Mouse (Mus musculus): Measurements from ENCODE around the gene Clasrp. TPM values are rescaled to one million over a fixed set of nuclear protein-coding genes. Genes with fewer than 3 reads are reported as not detected.
A peak's percentile ranks its signal among the peaks of the same experiment; 100 is the strongest.

The Clasrp gene
- 30.8 and 31.8 TPM in 2 replicates for polyA plus RNA-seq (2015; fragmentation: Nextera tagmentation; extraction: Ambion mirVana)

DNA sequence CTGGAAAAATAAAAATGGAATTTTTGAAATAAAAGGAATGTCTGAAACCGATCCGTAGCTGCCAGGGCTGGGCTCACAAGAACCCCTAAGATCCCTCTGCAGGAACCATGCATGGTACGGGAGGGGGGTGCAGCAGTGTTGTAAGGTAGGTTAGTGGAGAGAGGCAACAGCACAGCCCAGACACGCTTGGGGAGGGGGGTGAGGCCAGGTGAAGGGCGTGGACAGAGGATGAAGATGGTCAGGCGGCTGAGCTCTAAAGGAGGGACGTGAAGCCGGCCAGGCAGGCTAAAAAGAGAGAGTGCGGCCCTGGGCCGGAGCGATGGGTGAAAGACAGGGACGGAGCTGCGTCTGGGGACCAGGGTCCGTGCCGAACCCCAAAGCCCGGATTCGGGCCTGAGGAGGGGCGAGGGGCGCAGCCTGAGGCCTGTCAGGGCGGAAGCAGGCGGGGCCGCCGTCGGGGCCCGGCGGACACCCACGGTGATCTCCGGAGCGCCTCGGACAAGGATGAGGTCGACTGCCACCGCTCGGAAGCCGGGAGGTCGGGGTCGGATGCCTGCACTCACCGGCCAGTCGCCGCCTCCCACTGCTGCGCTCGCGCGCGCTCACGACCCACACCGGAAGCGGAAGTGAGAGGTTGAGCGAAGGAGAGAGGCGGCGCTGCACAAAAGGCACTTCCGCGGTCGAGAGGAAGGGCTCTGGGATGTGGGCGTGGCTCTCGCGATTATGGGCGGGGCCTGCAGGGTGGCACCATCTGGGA lies at the start of gene Clasrp:
Clasrp (minus strand) TSS at position 638 of the 757 bp plus-strand sequence.
- Histone ChIP-seq H3K4me3 (peak within 1 kb of the TSS; percentile 91), H3K27ac (replicated peaks) (peak within 1 kb of the TSS; percentile 79), H3K9ac (peak within 1 kb of the TSS; percentile 98), H3K27me3 (replicated peaks) (no peaks in the 10 kb centered on the region), H3K4me2 (peak within 1 kb of the TSS; percentile 84), H3K9me3 (no peaks in the 10 kb centered on the region), H3K4me1 (peaks cover 33% of the 10 kb centered on the region), H3K36me3 (peaks cover 40% of the 10 kb centered on the region)
- ATAC-seq (ENCODE audit: extremely low read depth, insufficient number of reproducible peaks, low FRiP score, low TSS enrichment) = peak; percentile 86
- 1% methylated on average over 57 of the region's 57 CpGs for WGBS

DNA sequence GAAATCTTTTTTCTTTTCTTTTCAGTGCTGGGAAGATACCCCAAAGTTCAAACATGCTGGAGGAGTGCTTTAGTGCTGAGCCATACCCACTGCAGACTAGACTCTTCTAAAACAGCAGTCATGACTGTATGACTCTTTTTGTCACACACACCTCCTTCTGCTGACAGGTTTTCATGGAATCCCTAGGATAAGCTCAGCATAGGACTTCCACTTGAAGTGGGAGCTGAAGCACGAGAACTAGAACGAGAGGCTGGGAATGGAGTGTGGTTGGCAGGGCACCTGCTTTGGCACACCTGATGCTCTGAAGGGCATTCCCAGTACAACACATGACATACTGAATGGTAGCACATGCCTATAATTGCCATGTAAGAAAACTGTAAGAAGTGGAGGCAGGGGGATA lies 48.3 kb upstream of the Clasrp start:
- H3K4me2 ChIP-seq = no peak overlapping the region
- ATAC-seq (ENCODE audit: extremely low read depth, insufficient number of reproducible peaks, low FRiP score, low TSS enrichment) = no peak
- peaks cover 22% of the 10 kb centered on the region for H3K4me1 ChIP-seq
- H3K9ac ChIP-seq = no peak overlapping the region
- no peaks in the 10 kb centered on the region for H3K27me3 ChIP-seq (replicated peaks)
- no peak overlapping the region for H3K4me3 ChIP-seq
- H3K9me3 ChIP-seq = no peaks in the 10 kb centered on the region
- H3K27ac ChIP-seq (replicated peaks) = 0 out of 2 replicates have a peak overlapping the region, but pooled peaks have one; percentile 43
- H3K36me3 ChIP-seq = peaks cover 84% of the 10 kb centered on the region
- WGBS = 45% methylated on average over 2 of the region's 2 CpGs

DNA sequence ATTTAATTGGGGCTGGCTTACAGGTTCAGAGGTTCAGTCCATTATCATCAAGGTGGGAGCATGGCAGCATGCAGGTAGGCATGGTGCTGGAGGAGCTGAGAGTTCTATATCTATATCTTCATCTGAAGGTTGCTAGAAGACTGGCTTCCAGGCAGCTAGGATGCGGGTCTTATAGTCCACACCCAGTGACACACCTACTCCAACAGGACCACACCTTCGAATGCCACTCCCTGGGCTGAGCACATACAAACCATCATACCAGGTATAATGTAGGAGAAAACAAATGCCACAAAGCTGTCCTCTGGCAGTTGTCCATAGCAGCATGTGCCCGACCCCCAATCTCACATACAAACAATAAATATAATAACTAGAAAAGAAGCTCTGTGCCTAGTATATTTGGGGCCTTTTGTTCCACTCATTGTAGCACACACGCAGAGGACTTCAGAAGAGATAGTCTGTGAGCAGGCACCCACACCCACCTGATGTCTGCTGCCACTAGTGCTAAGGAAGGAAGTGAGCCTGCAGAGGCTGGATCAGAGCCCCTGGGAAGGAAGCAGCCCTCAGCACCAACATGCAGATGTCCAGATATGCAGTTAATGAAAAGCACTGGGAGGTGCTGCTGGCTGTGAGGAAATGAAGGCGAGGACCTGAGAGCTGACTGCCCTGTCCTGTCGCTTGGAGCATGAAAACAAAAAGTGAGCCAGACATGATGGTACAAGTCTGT lies 46.9 kb upstream of the Clasrp start:
- H3K9me3 ChIP-seq = no peaks in the 10 kb centered on the region
- 73% methylated on average over 6 of the region's 6 CpGs for WGBS
- H3K4me3 ChIP-seq = no peak overlapping the region
- peaks cover 96% of the 10 kb centered on the region for H3K36me3 ChIP-seq
- H3K27me3 ChIP-seq (replicated peaks) = no peaks in the 10 kb centered on the region
- no peak overlapping the region for H3K4me2 ChIP-seq
- ATAC-seq (ENCODE audit: extremely low read depth, insufficient number of reproducible peaks, low FRiP score, low TSS enrichment) = no peak
- peaks cover 14% of the 10 kb centered on the region for H3K4me1 ChIP-seq
- no peak overlapping the region for H3K9ac ChIP-seq
- peak overlapping the region; percentile 48 for H3K27ac ChIP-seq (replicated peaks)

DNA sequence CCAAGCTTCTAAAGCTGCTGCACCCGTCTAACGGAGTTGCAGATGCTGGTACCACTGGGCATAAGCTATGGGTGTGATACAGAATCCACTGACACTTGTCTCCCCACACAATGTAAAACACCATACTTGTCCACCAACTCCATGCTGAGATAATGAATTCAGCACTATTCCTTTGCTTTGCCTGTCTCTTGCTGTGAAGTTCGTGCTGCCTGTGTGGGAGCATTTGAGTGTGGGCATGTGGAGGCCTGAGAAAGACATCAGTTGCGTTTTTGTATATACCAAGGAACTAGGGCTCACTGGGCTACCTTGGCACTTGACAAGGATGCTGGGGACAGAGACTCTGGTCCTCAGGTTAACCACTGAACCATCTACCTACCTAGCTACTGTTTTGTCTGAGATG lies 36.9 kb upstream of the Clasrp start:
- H3K4me1 ChIP-seq = peaks cover 6% of the 10 kb centered on the region
- 95% methylated on average over 4 of the region's 4 CpGs for WGBS
- H3K36me3 ChIP-seq = peaks cover 100% of the 10 kb centered on the region
- no peak overlapping the region for H3K4me2 ChIP-seq
- H3K27me3 ChIP-seq (replicated peaks) = no peaks in the 10 kb centered on the region
- no peak for ATAC-seq (ENCODE audit: extremely low read depth, insufficient number of reproducible peaks, low FRiP score, low TSS enrichment)
- no peaks in the 10 kb centered on the region for H3K9me3 ChIP-seq
- H3K27ac ChIP-seq (replicated peaks) = no peak overlapping the region
- no peak overlapping the region for H3K9ac ChIP-seq
- no peak overlapping the region for H3K4me3 ChIP-seq

DNA sequence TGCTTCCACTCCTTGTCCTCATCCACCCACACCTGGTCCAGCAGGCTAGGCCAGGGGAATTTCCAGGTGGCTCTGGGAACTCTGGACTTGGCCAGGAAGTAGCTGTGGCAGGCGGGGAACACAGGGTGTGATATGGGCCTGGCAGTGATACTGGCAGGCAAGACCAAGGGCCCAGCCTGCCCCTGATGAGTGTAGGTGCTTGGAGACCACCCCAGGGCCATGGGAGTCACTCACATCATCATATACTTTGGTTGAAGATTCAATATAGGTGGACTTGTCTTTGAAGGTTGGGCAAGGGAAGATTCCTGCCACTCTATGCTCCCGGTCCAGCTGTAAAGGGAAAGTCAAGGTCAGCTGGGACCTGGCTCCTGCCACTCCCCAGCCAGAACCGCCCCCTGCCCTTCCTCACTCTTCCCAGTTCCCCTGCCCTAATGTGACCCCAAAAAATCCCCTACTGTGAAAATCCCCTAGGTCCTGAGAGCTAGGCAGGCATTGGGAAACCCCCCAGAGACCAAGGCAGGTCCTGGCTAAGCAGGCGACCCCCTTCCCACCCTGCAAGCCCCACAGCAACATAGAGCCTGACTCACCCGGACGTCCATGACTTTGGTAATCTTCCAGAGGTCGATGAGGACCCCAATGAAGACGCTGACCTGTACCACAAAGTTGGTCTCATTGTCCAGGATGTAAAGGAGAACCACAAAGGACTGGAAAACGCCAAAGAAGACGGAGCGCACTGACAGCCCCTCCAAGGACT lies 31.0 kb upstream of the Clasrp start:
- no peaks in the 10 kb centered on the region for H3K27me3 ChIP-seq (replicated peaks)
- no peak for ATAC-seq (ENCODE audit: extremely low read depth, insufficient number of reproducible peaks, low FRiP score, low TSS enrichment)
- no peak overlapping the region for H3K4me2 ChIP-seq
- no peaks in the 10 kb centered on the region for H3K9me3 ChIP-seq
- no peak overlapping the region for H3K4me3 ChIP-seq
- H3K4me1 ChIP-seq = peaks cover 9% of the 10 kb centered on the region
- WGBS = 83% methylated on average over 11 of the region's 11 CpGs
- H3K36me3 ChIP-seq = peaks cover 85% of the 10 kb centered on the region
- H3K27ac ChIP-seq (replicated peaks) = no peak overlapping the region
- no peak overlapping the region for H3K9ac ChIP-seq

DNA sequence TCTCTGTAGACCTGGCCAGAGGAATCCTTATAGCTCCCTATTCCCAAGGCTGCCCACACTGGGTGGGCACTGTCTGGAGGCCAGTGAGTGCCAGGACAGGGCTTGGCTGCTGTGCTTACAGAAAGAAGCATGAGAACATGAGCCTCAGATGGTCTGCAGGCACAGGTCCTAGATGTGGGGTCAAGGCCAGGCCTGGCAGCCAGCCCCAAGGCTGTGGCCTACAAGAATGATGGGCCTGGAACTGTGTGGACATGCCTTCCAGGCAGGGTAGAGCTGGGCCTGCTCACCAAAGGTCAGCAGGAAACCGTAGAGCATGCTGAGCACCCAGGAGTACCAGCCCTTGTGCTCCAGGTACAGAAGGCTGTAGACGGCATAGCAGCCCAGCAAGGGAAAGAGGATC lies 30.3 kb upstream of the Clasrp start:
- no peaks in the 10 kb centered on the region for H3K27me3 ChIP-seq (replicated peaks)
- H3K9ac ChIP-seq = no peak overlapping the region
- no peak overlapping the region for H3K27ac ChIP-seq (replicated peaks)
- H3K4me2 ChIP-seq = no peak overlapping the region
- no peak overlapping the region for H3K4me3 ChIP-seq
- no peak for ATAC-seq (ENCODE audit: extremely low read depth, insufficient number of reproducible peaks, low FRiP score, low TSS enrichment)
- WGBS = 94% methylated on average over 2 of the region's 2 CpGs
- H3K36me3 ChIP-seq = peaks cover 79% of the 10 kb centered on the region
- no peaks in the 10 kb centered on the region for H3K9me3 ChIP-seq
- H3K4me1 ChIP-seq = peaks cover 14% of the 10 kb centered on the region

DNA sequence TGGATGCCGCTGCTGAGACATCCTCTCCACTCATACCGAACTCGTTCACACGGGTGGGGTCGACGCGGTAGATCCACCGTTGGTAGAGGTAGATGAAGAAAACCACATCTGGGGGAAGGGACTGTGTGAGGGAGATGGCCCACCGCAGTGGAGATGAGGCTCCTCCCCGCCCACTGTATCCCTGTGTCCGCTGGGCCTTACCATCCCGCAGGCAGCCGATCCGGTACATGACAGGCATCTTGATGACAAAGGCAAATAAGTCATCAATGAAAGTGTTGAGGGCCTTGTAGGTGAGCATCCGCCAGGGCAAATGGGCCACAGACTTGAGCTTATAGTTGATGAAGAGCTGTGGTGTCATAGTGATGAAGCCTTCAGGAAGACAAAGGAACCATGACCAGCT lies 29.6 kb upstream of the Clasrp start:
- 86% methylated on average over 15 of the region's 15 CpGs for WGBS
- Histone ChIP-seq H3K27me3 (replicated peaks) (no peaks in the 10 kb centered on the region), H3K36me3 (peaks cover 71% of the 10 kb centered on the region), H3K4me2 (no peak overlapping the region), H3K27ac (replicated peaks) (no peak overlapping the region), H3K9ac (no peak overlapping the region), H3K9me3 (no peaks in the 10 kb centered on the region), H3K4me1 (peaks cover 15% of the 10 kb centered on the region), H3K4me3 (no peak overlapping the region)
- no peak for ATAC-seq (ENCODE audit: extremely low read depth, insufficient number of reproducible peaks, low FRiP score, low TSS enrichment)

DNA sequence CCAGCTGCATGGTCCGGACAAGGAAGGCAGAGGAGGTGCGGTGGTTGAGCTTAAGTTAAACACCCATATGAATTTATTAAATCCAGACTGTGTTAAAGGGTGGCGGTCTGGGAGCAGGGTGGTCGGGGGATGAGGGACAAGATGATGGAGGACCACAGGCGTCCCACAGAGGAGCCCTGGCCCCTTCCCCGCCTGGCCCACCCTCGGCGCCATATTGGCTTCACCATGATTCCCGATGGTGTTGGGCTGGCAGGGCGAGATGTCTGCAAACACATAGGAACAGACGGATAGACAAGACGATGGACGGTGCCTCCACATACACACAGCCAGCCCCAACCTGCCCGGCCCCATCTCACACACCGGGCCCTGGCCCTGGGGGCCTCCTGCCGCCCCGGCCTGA lies 28.9 kb upstream of the Clasrp start:
- no peak for ATAC-seq (ENCODE audit: extremely low read depth, insufficient number of reproducible peaks, low FRiP score, low TSS enrichment)
- Histone ChIP-seq H3K4me2 (no peak overlapping the region), H3K27me3 (replicated peaks) (no peaks in the 10 kb centered on the region), H3K4me1 (peaks cover 15% of the 10 kb centered on the region), H3K36me3 (peaks cover 65% of the 10 kb centered on the region), H3K4me3 (no peak overlapping the region), H3K9me3 (no peaks in the 10 kb centered on the region), H3K9ac (no peak overlapping the region), H3K27ac (replicated peaks) (no peak overlapping the region)
- 84% methylated on average over 17 of the region's 17 CpGs for WGBS

DNA sequence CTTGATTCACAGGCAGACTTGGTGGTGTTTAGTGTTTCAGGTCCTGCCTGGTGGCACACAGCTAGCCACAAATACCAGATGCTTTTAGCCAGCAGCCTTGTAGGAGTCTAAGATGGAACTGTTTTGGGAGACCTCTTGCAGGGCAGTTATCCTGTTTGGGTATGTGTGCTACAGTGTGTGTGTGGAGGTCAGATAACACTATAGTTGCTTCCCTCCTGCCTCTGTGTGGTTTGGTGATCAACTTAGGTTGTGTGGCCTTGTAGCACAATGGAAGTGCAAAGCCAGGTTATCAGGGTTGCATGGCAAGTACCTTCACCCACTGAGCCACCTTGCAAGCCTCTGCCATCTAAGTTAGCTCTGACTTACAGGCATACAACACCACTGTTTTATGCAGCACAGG lies 28.4 kb upstream of the Clasrp start:
- Histone ChIP-seq H3K27ac (replicated peaks) (no peak overlapping the region), H3K9ac (no peak overlapping the region), H3K4me2 (no peak overlapping the region), H3K27me3 (replicated peaks) (no peaks in the 10 kb centered on the region), H3K9me3 (no peaks in the 10 kb centered on the region), H3K36me3 (peaks cover 60% of the 10 kb centered on the region), H3K4me1 (peaks cover 20% of the 10 kb centered on the region), H3K4me3 (no peak overlapping the region)
- no peak for ATAC-seq (ENCODE audit: extremely low read depth, insufficient number of reproducible peaks, low FRiP score, low TSS enrichment)

DNA sequence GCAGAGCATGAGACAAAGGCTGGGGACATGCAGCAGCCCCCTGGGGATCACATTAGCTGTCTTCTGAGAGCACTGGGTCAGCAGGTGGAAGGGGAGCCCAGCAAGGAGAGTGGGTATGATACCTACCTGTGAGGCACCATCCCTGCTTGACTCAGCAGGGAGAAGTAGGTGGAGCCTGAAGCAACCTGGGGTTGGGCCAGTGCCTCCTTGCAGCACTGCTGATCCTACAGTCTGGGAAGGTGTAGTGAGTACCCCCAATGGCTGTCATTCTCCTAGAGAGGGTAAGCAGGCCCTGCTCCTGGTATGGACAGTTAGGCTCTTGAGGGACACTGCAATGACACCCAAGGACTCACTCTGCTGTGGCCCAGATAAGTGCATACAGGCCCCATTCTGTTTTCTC lies 28.0 kb upstream of the Clasrp start:
- ATAC-seq (ENCODE audit: extremely low read depth, insufficient number of reproducible peaks, low FRiP score, low TSS enrichment) = no peak
- Histone ChIP-seq H3K27ac (replicated peaks) (no peak overlapping the region), H3K4me3 (no peak overlapping the region), H3K4me1 (peaks cover 21% of the 10 kb centered on the region), H3K9me3 (no peaks in the 10 kb centered on the region), H3K36me3 (peaks cover 55% of the 10 kb centered on the region), H3K9ac (no peak overlapping the region), H3K4me2 (no peak overlapping the region), H3K27me3 (replicated peaks) (no peaks in the 10 kb centered on the region)

DNA sequence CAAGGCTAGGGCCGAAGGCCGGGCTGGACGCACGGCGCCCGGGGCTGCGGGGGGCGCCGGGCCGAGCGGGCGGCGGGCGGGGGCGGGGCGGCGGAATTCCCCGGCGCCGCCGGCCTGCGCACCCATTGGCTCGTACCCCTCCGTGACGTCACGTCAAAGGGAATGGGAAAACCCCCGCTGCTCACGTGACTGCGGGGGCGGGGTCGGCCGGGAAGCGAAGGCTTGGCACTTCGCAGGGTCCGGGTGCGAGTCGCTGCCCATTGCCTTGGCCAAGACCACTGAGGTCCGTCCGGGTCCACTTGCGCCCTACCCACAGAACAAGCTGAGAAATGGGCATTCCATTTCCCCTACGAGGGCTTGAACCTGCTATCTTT lies 25.1 kb upstream of the Clasrp start, which contains the start of gene Relb:
Relb (minus strand) TSS at position 78 of the 374 bp plus-strand sequence.
- Histone ChIP-seq H3K36me3 (peaks cover 26% of the 10 kb centered on the region), H3K27me3 (replicated peaks) (no peaks in the 10 kb centered on the region), H3K4me1 (peaks cover 12% of the 10 kb centered on the region), H3K9ac (peak within 1 kb of the TSS; percentile 82), H3K27ac (replicated peaks) (peak within 1 kb of the TSS; percentile 93), H3K4me2 (peak within 1 kb of the TSS; percentile 93), H3K4me3 (peak within 1 kb of the TSS; percentile 84), H3K9me3 (no peaks in the 10 kb centered on the region)
- peak; percentile 73 for ATAC-seq (ENCODE audit: extremely low read depth, insufficient number of reproducible peaks, low FRiP score, low TSS enrichment)
- under 1% methylated on average over 40 of the region's 41 CpGs for WGBS
